Mouse (Mus musculus): ENCODE data around the gene Rnf2.

GRCm38 (mm10) chr1:151451946-151452345 lies 48.8 kb downstream of the Rnf2 start:
- TF ChIP-seq CTCF (IDR thresholded peaks at IDR 0.05; ENCODE audit: extremely low read depth, insufficient read depth, low read length) (no peak), POLR2A (IDR thresholded peaks at IDR 0.05; ENCODE audit: extremely low read depth, insufficient read depth, low read length) (no peak)
